Mouse (Mus musculus) ES-E14 (cell line): Measurements from ENCODE around the gene Tmem229b. TPM values are rescaled to one million over a fixed set of nuclear protein-coding genes. Genes with fewer than 3 reads are reported as not detected.

Experiments used
- DNase-seq: peaks from one replicate; pipeline ENCODE4 v3.0.0-alpha.2; 2013; ENCODE audit warnings: low read depth, low spot score
- H3K27ac ChIP-seq: 2 replicates; pipeline ENCODE4 v1.5.1; 2012; ENCODE audit warnings: low read depth, mild to moderate bottlenecking, low read length, moderate library complexity, mixed read lengths; ENCODE audit not compliant: poor library complexity, insufficient read depth, severe bottlenecking
- H3K36me3 ChIP-seq: 2 replicates; pipeline ENCODE4 v1.6.1; 2012; ENCODE audit warnings: mild to moderate bottlenecking, low read length, moderate library complexity, mixed read lengths; ENCODE audit not compliant: control insufficient read depth, poor library complexity, insufficient read depth, severe bottlenecking
- H3K4me1 ChIP-seq, 2 experiments: fragments of 150-350 bp in 1 of 2; sonication (generic) in 1 of 2; 2 replicates each; pipeline ENCODE4 v1.6.1; 2012; ENCODE audit warnings: low read length in 2 of 2, mild to moderate bottlenecking in 1 of 2, mixed read lengths in 1 of 2; ENCODE audit not compliant: control insufficient read depth in 2 of 2, insufficient read depth in 2 of 2, poor library complexity in 1 of 2
- H3K4me3 ChIP-seq, 2 experiments: fragments of 150-350 bp in 1 of 2; sonication (generic) in 1 of 2; 2 replicates each; pipeline ENCODE4 v1.5.1; 2012; ENCODE audit warnings: low read length in 2 of 2, low read depth in 1 of 2, mild to moderate bottlenecking in 1 of 2, mixed read lengths in 1 of 2; ENCODE audit not compliant: insufficient read depth in 1 of 2, poor library complexity in 1 of 2, severe bottlenecking in 1 of 2
- H3K9ac ChIP-seq: 2 replicates; pipeline ENCODE4 v1.6.1; 2012; ENCODE audit warnings: low read depth, mild to moderate bottlenecking, low read length, mixed read lengths; ENCODE audit not compliant: poor library complexity, insufficient read depth, severe bottlenecking
- H3K9me3 ChIP-seq: fragments of 150-350 bp; sonication (generic); 2 replicates; pipeline ENCODE4 v1.6.1; 2012; ENCODE audit warnings: low read depth, mild to moderate bottlenecking, low read length; ENCODE audit not compliant: control insufficient read depth, insufficient read depth
- CHD2 ChIP-seq: IDR thresholded peaks from 2 replicates; pipeline ENCODE4 v1.6.1; 2014; ENCODE audit warnings: mild to moderate bottlenecking, low read depth, low read length, inconsistent platforms
- HCFC1 ChIP-seq: IDR thresholded peaks from 2 replicates; pipeline ENCODE4 v1.6.1; 2012; ENCODE audit warnings: low read length, inconsistent platforms, borderline replicate concordance; ENCODE audit not compliant: insufficient read depth
- MAFK ChIP-seq: IDR thresholded peaks from 2 replicates; pipeline ENCODE4 v1.6.1; 2014; ENCODE audit warnings: mild to moderate bottlenecking, low read depth, low read length, inconsistent platforms; ENCODE audit not compliant: insufficient read depth
- ZC3H11A ChIP-seq: IDR thresholded peaks from 2 replicates; pipeline ENCODE4 v1.6.1; 2012; ENCODE audit warnings: low read depth, mild to moderate bottlenecking, inconsistent platforms, low read length, borderline replicate concordance
- ZNF384 ChIP-seq: IDR thresholded peaks from 2 replicates; pipeline ENCODE4 v1.6.1; 2012; ENCODE audit warnings: low read depth, low read length, inconsistent platforms
- in situ Hi-C, 2 experiments: fragments of 600-800 bp; cut with MboI; formaldehyde crosslinking; loops; one replicate each; pipeline ENCODE4 v1.15.1; 2025; ENCODE audit warnings: low sequenced_read_pairs in 2 of 2, inconsistent platforms in 1 of 2; ENCODE audit not compliant: unreplicated experiment in 2 of 2
- total RNA-seq: library from RNA; depleted of rRNA; stranded (reverse); fragments of 300-350 nt; gene quantifications from 2 replicates; pipeline ENCODE4 v1.2.3, GENCODE M21; 2012

Tmem229b gene
- total RNA-seq, 1 experiment = 6.1 TPM

DNA sequence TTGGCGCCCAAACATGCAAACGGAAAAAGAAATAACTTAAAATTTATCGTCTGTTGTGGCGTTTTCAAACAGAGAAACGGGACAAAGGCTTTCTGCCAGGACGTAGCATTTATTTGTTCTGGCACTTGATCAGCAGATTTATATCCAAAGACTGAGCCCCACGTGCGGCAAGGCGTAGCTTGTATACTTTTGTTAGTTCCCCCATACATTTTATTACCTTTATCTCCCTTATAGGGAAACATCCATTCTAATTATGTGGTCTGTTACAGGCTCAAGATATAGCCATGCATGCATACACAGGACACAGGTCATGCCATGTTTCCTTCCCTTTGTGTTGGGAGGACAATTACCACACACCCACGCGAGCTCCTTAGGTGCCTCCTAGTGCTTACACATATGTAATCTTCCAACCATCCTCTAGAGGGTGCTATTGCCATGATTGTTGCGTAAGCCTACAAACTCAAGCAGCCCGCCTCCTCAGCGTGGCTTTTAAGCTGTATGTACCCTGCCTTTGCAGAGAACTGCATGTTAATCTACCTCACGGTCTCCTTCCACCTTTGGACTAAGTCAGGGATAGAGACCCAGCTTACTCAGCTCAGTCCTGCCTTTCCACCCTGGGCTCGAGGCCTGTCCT, 88.2 kb downstream of the Tmem229b start:
- TF ChIP-seq CHD2 (no peak), ZC3H11A (peak; percentile 90)
- H3K36me3 ChIP-seq = no peaks in the 10 kb centered on the region
- in situ Hi-C loops = loop anchor here in 1 of 2 experiments (10.0 kb wide), 1 partner anchor 166 kb away; the partner anchor contains the start of gene Pigh
- H3K9ac ChIP-seq = no peak overlapping the region
- H3K9me3 ChIP-seq = no peaks in the 10 kb centered on the region
- no peaks in the 10 kb centered on the region for H3K4me1 ChIP-seq
- no peak overlapping the region for H3K27ac ChIP-seq
- peak; percentile 72 for DNase-seq
- H3K4me3 ChIP-seq = no peak overlapping the region

DNA sequence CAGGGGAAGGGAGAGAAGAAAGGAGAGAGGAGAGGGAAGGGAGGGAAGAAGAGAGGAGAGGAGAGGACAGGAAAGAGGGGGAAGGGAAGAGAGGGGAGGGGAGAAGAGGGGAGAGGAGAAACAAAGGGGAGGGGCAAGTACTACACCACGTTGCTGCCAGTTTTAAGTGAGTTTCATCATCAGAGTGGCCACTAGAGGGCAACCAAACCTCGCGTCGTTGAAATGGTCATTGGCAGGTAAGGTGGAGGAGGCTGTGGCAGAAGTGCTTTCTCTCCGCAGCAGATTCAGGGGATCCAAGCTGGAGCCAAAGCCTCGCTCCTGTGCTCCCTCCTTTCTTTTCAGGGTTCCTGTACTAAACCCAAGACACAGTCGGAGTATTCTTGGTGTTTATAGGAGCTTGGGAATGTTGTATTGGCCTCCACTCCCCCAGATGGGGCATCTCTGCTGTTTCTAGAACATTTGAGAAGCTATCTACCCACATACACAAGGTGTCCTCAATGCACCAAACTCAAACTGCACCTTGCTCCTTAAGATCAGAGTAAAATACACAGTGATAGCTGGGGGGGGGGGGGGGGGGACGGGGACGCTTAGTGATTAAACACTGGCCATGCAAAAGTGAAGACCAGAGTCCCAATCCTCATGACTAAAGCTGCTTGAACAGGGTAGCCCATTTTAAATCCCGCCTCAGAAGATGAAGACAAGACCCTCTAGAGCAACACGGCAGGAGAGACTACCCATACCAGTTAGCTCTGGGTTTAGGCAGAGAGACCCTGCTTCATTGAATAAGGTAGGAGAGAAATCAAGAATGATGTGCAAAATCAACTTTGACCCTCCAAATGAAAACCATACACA, 89.0 kb downstream of the Tmem229b start:
- in situ Hi-C loops = loop anchor here in 1 of 2 experiments (10.0 kb wide), 1 partner anchor 166 kb away; the partner anchor contains the start of gene Pigh
- peak; percentile 90 for DNase-seq
- H3K9ac ChIP-seq = no peak overlapping the region
- no peaks in the 10 kb centered on the region for H3K9me3 ChIP-seq
- H3K4me3 ChIP-seq = no peak overlapping the region
- no peak overlapping the region for H3K27ac ChIP-seq
- peak; percentile 65; the same call in 1 of the 2 replicates for TF ChIP-seq ZC3H11A
- TF ChIP-seq CHD2 = no peak
- no peaks in the 10 kb centered on the region for H3K4me1 ChIP-seq
- no peaks in the 10 kb centered on the region for H3K36me3 ChIP-seq

DNA sequence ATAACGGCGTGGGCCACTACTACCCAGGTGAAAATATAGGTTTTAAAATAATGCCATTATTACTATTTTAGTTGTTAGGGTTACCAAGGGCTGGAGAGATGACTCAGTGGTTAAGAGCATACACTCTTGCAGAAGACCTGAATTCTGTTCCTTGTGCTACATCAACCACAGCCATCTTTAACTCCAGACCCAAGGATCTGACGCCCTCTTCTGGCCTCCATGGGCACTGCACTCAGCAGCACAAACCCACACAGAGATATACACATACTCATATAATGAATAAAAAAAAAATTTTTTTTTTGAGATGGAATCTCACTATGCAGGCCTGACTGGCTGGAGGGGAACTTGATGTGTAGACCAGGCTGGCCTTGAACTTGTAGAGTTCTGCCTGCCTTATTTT, 91.1 kb downstream of the Tmem229b start:
- no peak for DNase-seq
- TF ChIP-seq HCFC1 (no peak), ZNF384 (0 out of 2 replicates have a peak, but pooled peaks have one; percentile 8), ZC3H11A (peak; percentile 51; the same call in 1 of the 2 replicates), MAFK (no peak), CHD2 (no peak)
- H3K36me3 ChIP-seq = no peaks in the 10 kb centered on the region
- no peak overlapping the region for H3K4me3 ChIP-seq
- in situ Hi-C loops = loop anchor here in 1 of 2 experiments (10.0 kb wide), 1 partner anchor 169 kb away; the partner anchor contains the start of gene Pigh
- H3K9ac ChIP-seq = no peak overlapping the region
- H3K27ac ChIP-seq = no peak overlapping the region
- no peaks in the 10 kb centered on the region; a peak in 1 of 4 replicates for H3K4me1 ChIP-seq
- no peaks in the 10 kb centered on the region for H3K9me3 ChIP-seq

DNA sequence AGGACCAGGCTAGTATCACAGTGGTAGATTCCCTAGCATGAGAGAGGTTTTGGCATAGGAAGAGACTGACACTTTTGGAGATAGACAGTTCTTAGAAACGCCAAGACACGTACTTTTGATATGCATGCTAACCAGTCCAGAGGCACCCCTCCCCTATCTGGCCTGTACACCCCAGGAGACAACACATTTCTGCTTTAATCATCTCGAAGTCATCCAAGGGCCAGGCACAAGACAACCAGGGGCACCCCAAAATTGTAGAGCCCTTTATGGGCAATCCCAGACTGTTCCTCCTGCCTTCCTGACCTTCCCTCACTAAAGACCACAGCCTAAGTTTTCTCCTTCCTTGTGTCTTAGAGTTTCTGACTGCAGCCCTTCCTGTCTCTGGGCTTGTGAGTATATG, 91.9 kb downstream of the Tmem229b start:
- TF ChIP-seq ZNF384 (no peak), HCFC1 (no peak), ZC3H11A (no peak), MAFK (no peak), CHD2 (no peak)
- in situ Hi-C loops = loop anchor here in 1 of 2 experiments (10.0 kb wide), 1 partner anchor 169 kb away; the partner anchor contains the start of gene Pigh
- Histone ChIP-seq H3K36me3 (no peaks in the 10 kb centered on the region), H3K27ac (no peak overlapping the region), H3K9ac (no peak overlapping the region), H3K4me1 (peaks cover 1 to 2% of the 10 kb centered on the region in 2 experiments; a peak in 2 of 4 replicates), H3K4me3 (no peak overlapping the region), H3K9me3 (no peaks in the 10 kb centered on the region)
- DNase-seq = no peak
